Mouse (Mus musculus): ENCODE data around the gene Gm3250. TPM values are rescaled to one million over a fixed set of nuclear protein-coding genes. Genes with fewer than 3 reads are reported as not detected.
"Not testable (repeated sequence)": the region's sequence is repeated elsewhere in the genome, so short reads cannot be mapped to it uniquely, and the experiment has no call there.

The Gm3250 gene
- polyA plus RNA-seq, 1 experiment from 2014 or later, result not detected

- H3K27ac ChIP-seq (replicated peaks), result no peak overlapping the region
- no peak overlapping the region for H3K9ac ChIP-seq (replicated peaks)
- no peak overlapping the region for H3K4me2 ChIP-seq (replicated peaks)
- H3K4me3 ChIP-seq, result no peak overlapping the region
- no peaks in the 10 kb centered on the region for H3K36me3 ChIP-seq
- no peaks in the 10 kb centered on the region for H3K27me3 ChIP-seq
- ATAC-seq (replicated peaks), result no peak
- no peaks in the 10 kb centered on the region for H3K9me3 ChIP-seq
- H3K4me1 ChIP-seq, result no peaks in the 10 kb centered on the region
- 88% methylated on average over 2 of the region's 2 CpGs for WGBS
Measured at GRCm38 (mm10) chr10:77788621-77789020, 6.3 kb upstream of the Gm3250 start.

DNA sequence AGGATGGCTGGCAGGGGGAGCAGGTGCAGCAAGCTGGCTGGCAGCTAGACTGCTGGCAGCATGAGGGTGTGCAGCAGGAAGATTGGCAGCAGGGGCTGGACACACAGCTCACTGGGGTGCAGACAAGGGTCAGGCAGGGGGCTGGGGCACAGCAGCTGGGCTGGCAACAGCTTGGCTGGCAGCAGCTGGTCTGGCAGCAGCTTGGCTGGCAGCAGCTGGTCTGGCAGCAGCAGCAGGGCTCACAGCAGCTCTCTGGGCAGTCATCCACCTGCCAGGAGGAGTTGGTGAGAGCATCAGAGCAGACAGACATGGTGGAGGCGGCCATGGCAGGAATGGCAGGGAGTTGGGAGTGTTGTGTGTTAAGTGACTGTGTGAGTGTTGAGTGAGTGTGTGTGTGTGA, 5.5 kb upstream of the Gm3250 start, which contains the start of gene Gm7137:
Gene Gm7137 (minus strand): TSS at position 325 of the 400 bp plus-strand sequence.
- H3K27me3 ChIP-seq; H3K36me3 ChIP-seq; H3K4me2 ChIP-seq (replicated peaks); H3K27ac ChIP-seq (replicated peaks); H3K4me1 ChIP-seq; H3K9ac ChIP-seq (replicated peaks); ATAC-seq (replicated peaks); H3K9me3 ChIP-seq; H3K4me3 ChIP-seq: not testable (repeated sequence)
- WGBS, result 41% methylated on average over 1 of the region's 1 CpGs

- ATAC-seq (replicated peaks); H3K4me1 ChIP-seq; H3K9ac ChIP-seq (replicated peaks); H3K9me3 ChIP-seq; H3K27me3 ChIP-seq; H3K36me3 ChIP-seq; H3K27ac ChIP-seq (replicated peaks); H3K4me2 ChIP-seq (replicated peaks); H3K4me3 ChIP-seq: not testable (repeated sequence)
- 89% methylated on average over 3 of the region's 3 CpGs for WGBS
Measured at GRCm38 (mm10) chr10:77783396-77783795, 1.1 kb upstream of the Gm3250 start.

DNA sequence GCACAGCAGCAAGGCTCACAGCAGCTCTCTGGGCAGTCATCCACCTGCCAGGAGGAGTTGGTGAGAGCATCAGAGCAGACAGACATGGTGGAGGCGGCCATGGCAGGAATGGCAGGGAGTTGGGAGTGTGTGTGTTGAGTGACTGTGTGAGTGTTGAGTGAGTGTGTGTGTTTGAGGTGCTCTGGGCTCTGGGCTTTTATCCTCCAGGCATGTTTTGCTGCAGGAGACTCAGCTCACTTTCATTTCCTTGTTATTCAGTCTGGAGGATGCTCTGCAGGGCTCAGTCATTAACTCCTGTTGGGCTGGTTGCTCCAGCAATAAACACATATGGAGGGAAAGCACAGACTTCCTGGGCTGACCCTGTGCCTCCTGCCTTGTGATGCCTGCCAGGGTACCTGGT, 5.5 kb downstream of the Gm3250 start, which contains the start of gene Gm7138:
Gene Gm7138 (minus strand): TSS at position 101 of the 400 bp plus-strand sequence.
- not testable (repeated sequence) for H3K9me3 ChIP-seq; H3K27me3 ChIP-seq; H3K9ac ChIP-seq (replicated peaks); H3K4me2 ChIP-seq (replicated peaks); H3K27ac ChIP-seq (replicated peaks); H3K4me1 ChIP-seq; H3K36me3 ChIP-seq; ATAC-seq (replicated peaks); H3K4me3 ChIP-seq
- 56% methylated on average over 1 of the region's 1 CpGs for whole genome bisulfite sequencing

- not testable (repeated sequence) for H3K4me1 ChIP-seq; H3K4me2 ChIP-seq (replicated peaks); H3K27me3 ChIP-seq; H3K9ac ChIP-seq (replicated peaks); H3K27ac ChIP-seq (replicated peaks); ATAC-seq (replicated peaks); H3K36me3 ChIP-seq; H3K4me3 ChIP-seq; H3K9me3 ChIP-seq
- 97% methylated on average over 3 of the region's 3 CpGs for WGBS
Measured at GRCm38 (mm10) chr10:77772142-77772541, 10.2 kb downstream of the Gm3250 start.

- not testable (repeated sequence) for H3K27me3 ChIP-seq; H3K4me2 ChIP-seq (replicated peaks)
- WGBS, result 83% methylated on average over 1 of the region's 1 CpGs
Measured at GRCm38 (mm10) chr10:77771225-77771624, 11.1 kb downstream of the Gm3250 start, which contains the start of gene Gm3238. Gene Gm3238 (minus strand): TSS chr10:77771325.

GRCm38 (mm10) chr10:77769727-77770126, 12.6 kb downstream of the Gm3250 start:
- no peak overlapping the region for H3K4me2 ChIP-seq (replicated peaks)
- no peak overlapping the region for H3K4me3 ChIP-seq
- H3K27ac ChIP-seq (replicated peaks), result no peak overlapping the region
- WGBS, result 87% methylated on average over 1 of the region's 1 CpGs
- no peaks in the 10 kb centered on the region for H3K4me1 ChIP-seq
- no peak overlapping the region for H3K9ac ChIP-seq (replicated peaks)
- ATAC-seq (replicated peaks), result no peak
- H3K9me3 ChIP-seq, result no peaks in the 10 kb centered on the region
- H3K36me3 ChIP-seq, result no peaks in the 10 kb centered on the region
- H3K27me3 ChIP-seq, result no peaks in the 10 kb centered on the region

More at GRCm38 (mm10) chr10:77771225-77771624, 11.1 kb downstream of the Gm3250 start, which contains the start of gene Gm3238:
- H3K4me3 ChIP-seq; H3K9me3 ChIP-seq; ATAC-seq (replicated peaks); H3K4me1 ChIP-seq; H3K36me3 ChIP-seq; H3K9ac ChIP-seq (replicated peaks): not testable (repeated sequence)
- H3K27ac ChIP-seq (replicated peaks), result 0 out of 2 replicates have a peak within 1 kb of the TSS, but pooled peaks have one; percentile 11

DNA sequence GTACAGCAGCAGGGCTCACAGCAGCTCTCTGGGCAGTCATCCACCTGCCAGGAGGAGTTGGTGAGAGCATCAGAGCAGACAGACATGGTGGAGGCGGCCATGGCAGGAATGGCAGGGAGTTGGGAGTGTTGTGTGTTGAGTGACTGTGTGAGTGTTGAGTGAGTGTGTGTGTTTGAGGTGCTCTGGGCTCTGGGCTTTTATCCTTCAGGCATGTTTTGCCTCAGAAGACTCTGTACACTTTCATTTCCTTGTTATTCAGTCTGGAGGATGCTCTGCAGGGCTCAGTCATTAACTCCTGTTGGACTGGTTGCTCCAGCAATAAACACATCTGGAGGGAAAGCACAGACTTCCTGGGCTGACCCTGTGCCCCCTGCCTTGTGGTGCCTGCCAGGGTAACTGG, 22.8 kb downstream of the Gm3250 start, which contains the start of gene Gm3233:
Gene Gm3233 (minus strand): TSS at position 101 of the 400 bp plus-strand sequence.
- no CpG with 5 or more reads among the region's 1 CpGs for WGBS
- not testable (repeated sequence) for H3K4me3 ChIP-seq

DNA sequence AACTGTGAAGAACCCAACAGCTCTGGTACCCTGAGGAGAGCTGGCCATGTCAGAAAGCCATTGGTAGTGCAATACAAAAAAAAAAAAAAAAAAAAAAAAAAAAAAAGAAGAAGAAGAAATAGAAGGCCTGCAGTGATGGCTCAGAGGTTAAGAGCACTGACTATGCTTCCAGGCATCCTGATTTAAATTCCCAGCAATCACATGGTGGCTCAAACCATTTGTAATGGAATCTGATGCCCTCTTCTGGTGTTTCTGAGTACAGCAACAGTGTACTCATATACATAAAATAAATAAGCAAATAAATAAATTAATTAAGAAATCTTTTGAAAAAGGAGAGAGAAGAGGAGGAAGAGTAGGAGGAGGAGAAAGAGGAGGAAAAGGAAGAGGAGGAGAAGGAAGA, 28.9 kb downstream of the Gm3250 start:
- Histone ChIP-seq H3K9ac (replicated peaks) (no peak overlapping the region), H3K4me2 (replicated peaks) (no peak overlapping the region), H3K4me1 (no peaks in the 10 kb centered on the region), H3K36me3 (no peaks in the 10 kb centered on the region), H3K27ac (replicated peaks) (no peak overlapping the region), H3K9me3 (no peaks in the 10 kb centered on the region), H3K27me3 (no peaks in the 10 kb centered on the region), H3K4me3 (no peak overlapping the region)
- ATAC-seq (replicated peaks), result no peak

More for the DNA sequence above, 22.8 kb downstream of the Gm3250 start, which contains the start of gene Gm3233:
- not testable (repeated sequence) for ATAC-seq (replicated peaks); H3K9ac ChIP-seq (replicated peaks); H3K27ac ChIP-seq (replicated peaks); H3K27me3 ChIP-seq; H3K4me2 ChIP-seq (replicated peaks); H3K4me1 ChIP-seq; H3K9me3 ChIP-seq; H3K36me3 ChIP-seq

GRCm38 (mm10) chr10:77752312-77752711, 30.0 kb downstream of the Gm3250 start:
- H3K9me3 ChIP-seq; H3K4me3 ChIP-seq; H3K27ac ChIP-seq (replicated peaks); H3K4me2 ChIP-seq (replicated peaks); ATAC-seq (replicated peaks); H3K4me1 ChIP-seq; H3K9ac ChIP-seq (replicated peaks); H3K36me3 ChIP-seq; H3K27me3 ChIP-seq: not testable (repeated sequence)
- WGBS, result 66% methylated on average over 3 of the region's 3 CpGs

- 71% methylated on average over 1 of the region's 1 CpGs for WGBS
- H3K4me1 ChIP-seq, result not testable (repeated sequence)
Measured at GRCm38 (mm10) chr10:77751254-77751653, 31.1 kb downstream of the Gm3250 start, which contains the start of gene Gm9736. Gene Gm9736 (minus strand): TSS chr10:77751354.

DNA sequence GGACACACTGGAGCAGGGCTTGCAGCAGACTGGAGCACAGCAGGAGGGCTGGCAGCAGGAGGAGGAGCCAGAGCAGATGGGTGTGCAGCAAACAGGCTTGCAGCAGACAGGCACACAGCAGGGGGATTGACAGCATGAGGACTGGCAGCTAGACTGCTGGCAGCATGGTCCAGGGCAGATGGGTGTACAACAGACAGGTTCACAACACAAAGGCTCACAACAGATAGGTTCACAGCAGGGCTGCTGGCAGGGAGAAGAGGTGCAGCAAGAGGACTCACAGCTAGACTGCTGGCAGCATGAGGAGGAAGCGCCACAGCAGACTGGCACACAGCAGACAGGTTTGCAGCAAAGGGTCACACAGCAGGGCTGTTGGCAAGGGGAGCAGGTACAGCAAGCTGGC, 31.7 kb downstream of the Gm3250 start:
- not testable (repeated sequence) for H3K4me2 ChIP-seq (replicated peaks); H3K27ac ChIP-seq (replicated peaks); H3K9ac ChIP-seq (replicated peaks); H3K9me3 ChIP-seq; H3K4me1 ChIP-seq; H3K4me3 ChIP-seq; ATAC-seq (replicated peaks); H3K36me3 ChIP-seq; H3K27me3 ChIP-seq
- WGBS, result 73% methylated on average over 1 of the region's 1 CpGs

More at GRCm38 (mm10) chr10:77751254-77751653, 31.1 kb downstream of the Gm3250 start, which contains the start of gene Gm9736:
- H3K9ac ChIP-seq (replicated peaks); ATAC-seq (replicated peaks); H3K27ac ChIP-seq (replicated peaks); H3K9me3 ChIP-seq; H3K27me3 ChIP-seq; H3K4me2 ChIP-seq (replicated peaks); H3K36me3 ChIP-seq; H3K4me3 ChIP-seq: not testable (repeated sequence)
